Mouse (Mus musculus): ENCODE data around the gene Heatr5a. TPM values are rescaled to one million over a fixed set of nuclear protein-coding genes. Genes with fewer than 3 reads are reported as not detected.
A peak's percentile ranks its signal among the peaks of the same experiment; 100 is the strongest.

Heatr5a gene
- total RNA-seq, 4 experiments from 2014 or later, result 20.6 to 24.8 (median 23.0) TPM

DNA sequence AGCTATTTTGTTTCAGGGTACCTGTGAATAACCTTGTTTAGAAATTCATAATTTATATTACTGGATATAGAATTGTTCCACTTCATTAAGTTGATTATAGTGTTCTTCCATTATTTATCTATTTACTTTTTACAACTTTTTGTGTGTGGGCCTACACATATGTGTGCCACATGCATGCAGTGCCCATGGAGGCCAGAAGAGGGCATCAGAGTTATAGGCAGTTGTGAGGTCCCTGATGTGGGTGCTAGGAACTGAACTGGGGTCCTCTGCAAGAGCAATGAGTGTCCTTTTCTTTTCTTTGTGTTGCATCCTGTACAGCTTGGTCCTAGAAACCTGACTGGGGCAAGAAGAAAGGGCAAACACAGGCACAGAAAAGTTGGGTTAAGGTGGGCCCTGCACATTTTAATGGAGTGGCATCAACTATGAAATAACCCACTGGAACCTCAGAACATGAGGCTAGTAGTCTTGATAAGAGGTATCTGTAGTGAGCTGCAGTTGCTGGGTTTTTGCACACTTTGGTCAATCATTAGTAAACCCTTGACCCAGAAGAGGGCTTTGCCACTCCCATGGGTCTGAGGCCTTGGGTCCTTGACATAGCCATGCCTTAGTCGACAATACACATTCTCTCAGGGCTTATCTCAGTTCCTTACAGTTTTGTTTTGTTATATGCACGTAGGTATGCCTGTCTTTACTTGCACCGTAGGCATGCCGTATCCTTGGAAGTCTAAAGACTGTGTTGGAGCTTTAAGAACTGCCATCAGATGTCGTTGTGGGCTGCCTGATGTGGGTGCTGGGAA lies 1.3 kb upstream of the Heatr5a start:
- no peak for DNase-seq (ENCODE audit: low spot score in 2 of 2)

DNA sequence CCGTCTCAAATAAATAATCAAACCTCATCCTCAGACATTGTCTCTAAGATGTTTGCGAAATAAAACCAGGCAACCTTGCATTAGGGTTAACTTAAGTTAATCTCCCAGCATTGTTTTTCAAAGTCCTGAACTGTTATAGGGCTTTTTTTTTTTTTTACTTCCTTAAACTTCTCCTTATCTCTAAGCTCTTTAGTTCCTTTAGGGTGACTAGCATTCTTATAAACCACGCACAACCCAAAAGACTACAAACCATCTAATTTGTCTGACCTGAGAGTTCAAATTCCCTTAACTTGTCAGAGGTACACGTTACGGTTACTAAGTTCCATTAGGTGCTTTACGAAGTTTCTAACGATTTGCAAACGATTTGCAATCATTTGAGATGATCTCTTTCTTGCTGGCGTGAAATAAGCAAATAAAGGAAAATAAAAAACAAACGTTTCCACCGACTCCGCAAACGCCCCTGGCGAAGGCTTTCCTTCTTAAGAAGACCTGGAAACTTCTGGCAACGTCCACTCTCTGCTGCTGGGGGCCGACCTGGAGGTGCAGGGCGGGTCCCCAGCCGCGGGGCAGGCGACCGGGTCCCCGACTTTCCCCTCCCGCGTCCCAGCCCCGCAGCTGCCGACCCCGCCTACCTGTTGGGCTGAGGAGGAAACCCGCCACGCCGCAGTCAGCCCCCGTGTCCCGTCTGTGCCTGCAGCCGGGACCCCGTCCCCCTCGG lies 610 bp downstream of the Heatr5a start:
- DNase-seq (ENCODE audit: low spot score in 2 of 2), result no peak

DNA sequence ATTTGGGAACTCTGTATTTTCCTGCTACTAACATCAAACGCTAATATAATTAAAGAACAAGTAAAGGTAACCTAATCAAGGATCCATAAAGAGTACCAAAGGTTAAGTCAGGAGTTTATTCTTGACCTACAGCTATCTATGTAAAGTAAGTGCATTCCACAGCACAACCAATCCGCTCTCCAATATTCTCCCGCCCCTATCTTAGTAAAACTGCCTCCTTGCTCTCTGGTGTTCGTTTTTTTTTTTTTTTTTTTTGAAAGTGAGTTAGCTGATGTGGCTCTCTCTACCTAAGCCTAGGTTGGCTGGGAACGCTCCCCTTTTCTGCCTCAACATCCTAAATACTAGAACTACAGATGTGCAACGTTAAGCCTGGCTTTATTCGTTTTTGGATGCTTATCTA lies 1.2 kb downstream of the Heatr5a start:
- no peak for DNase-seq (ENCODE audit: low spot score in 2 of 2)

DNA sequence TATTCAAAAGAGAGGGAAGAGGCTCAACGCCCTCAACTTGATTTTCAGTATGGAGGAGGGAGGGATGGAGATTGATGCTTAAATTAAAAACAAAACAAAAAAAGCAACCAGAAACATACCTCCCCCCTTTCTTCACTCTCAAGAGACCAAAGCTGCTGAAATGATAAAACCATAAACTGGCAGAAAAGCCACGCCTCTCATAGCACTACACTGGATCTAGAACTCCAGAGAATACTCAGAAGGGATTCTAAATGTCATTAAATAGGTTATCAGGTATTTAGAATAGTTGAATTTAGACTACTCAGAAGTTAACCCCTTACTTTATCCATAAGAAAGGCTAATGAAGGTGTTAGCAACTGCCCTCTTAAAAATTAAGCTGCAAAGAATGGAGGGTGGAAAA lies 2.0 kb downstream of the Heatr5a start:
- DNase-seq (ENCODE audit: low spot score in 2 of 2), result no peak

DNA sequence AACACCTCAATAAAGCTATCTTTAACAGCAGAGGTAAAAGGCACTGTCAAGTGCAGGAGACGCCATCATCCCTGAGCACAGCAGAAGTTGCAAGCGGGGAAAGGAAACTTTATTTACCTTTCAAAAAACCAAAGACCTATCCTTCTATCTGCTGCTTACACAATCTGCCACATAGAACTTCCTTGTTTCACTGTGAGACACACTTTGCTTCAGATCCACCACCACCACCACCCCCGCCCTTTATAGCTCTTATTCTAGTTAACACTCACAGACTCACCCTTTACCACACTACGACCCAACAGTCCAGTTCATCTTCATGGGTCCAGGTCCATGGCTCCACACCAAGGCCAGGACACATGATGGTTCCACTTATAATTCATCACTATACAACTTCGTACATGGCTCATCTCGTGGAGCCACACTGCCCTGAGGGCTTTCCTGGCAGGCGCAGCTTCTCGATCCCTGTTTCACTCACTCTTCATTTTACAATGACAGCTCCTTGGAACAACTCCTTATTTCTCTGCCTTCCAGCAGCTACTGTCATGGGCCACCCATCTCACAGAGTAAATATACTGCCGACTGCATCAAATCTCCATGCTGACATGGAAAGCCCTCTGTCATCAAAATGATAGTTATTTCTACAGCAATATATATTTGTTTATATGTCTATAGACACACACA lies 3.1 kb downstream of the Heatr5a start:
- DNase-seq (ENCODE audit: low spot score in 2 of 2), result no peak

DNA sequence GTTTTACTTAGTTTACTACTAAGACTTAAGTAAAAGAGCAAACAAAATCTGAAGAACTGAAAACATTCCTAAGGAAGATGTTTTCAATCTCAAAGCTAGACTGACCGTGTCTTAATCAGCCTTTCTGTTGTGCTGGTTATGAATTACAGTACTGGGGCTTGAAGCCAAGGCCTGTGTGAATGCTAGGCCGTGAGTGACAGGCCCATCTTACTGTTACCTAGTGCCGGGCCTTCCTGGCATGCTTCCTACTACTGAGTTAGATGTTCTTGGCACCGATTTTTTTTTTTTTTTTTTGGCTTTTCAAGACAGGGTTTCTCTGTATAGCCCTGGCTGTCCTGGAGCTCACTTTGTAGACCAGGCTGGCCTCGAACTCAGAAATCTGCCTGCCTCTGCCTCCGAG lies 13.5 kb downstream of the Heatr5a start:
- DNase-seq (ENCODE audit: low spot score in 2 of 2), result no peak

DNA sequence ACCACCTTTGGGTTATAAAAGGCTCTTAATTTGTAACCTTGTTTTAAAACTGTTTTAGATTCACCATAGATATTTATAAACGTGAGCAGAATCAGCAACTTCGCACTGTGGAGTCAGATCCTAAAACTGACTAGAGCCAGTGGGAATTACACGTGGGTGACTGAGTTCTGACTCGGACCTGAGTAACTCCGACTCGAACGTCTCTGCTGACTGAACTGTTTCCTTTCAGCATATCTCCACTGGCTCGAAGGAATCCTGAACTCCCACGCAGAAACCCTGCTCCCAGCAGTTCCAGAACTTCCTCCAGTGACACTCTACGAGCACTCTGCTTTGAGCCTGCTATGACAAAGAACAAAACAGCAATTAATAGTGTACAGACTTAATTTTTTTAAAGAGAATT lies 18.8 kb downstream of the Heatr5a start:
- no peak for DNase-seq (ENCODE audit: low spot score in 2 of 2)

DNA sequence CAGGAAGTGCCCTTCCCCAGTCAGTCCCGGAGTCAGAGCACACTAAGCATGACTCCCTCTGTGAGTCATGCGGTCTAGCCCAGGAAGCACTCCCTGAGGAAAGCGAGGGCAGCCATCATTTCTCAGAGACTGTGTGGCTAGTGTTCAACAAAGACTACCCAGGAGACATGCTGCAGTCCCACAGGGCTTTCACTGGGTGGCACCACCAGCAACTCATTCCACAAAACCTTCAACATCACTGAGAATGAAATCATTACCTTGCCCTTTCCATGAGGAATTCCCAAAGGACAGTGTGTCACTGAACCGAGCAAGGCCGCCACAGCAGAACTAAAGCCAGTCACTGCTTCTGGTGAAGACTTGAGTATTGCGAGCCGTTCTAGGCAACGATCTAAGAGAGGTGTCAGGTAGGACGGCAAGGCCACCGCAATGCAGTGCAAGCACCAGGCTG lies 23.6 kb downstream of the Heatr5a start:
- no peak for DNase-seq (ENCODE audit: low spot score in 2 of 2)

DNA sequence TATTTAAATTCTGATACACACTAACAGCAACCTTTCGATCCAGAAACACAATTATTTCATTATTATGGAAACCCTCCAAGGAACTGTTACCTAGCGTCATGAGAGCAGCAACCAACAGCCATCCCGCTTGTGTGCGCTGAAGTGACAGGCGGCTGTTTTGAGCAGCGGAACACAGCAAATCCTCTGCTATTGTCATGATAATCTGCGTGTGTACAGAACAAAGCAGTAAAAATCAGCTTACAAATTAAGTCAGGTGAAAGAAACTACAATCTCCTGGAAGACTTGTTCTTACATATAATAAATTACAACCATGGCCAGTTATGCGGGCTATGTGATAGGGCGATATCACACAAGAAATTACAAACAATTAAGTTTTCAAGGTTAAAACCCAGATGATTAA lies 25.8 kb downstream of the Heatr5a start:
- DNase-seq (ENCODE audit: low spot score in 2 of 2), result no peak

DNA sequence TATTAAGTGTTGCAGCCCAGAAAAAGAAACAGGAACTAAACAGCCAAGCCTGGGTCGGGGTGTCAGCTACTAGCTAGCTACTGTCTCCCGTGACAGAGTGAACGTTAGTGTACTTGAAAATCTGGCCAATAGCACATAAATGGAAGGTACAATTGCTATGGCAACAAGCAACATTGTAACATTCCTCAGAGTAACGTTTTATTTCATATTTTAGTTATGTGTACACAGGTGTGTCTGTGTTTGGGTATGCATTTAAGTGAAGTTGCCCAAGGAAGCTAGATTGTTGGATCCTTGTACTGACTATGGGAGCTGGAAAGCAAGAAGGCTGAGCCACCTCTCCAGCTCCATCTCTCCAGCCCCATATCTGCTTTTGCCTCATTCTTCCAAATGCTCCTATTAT lies 31.3 kb downstream of the Heatr5a start:
- DNase-seq (ENCODE audit: low spot score in 2 of 2), result no peak

DNA sequence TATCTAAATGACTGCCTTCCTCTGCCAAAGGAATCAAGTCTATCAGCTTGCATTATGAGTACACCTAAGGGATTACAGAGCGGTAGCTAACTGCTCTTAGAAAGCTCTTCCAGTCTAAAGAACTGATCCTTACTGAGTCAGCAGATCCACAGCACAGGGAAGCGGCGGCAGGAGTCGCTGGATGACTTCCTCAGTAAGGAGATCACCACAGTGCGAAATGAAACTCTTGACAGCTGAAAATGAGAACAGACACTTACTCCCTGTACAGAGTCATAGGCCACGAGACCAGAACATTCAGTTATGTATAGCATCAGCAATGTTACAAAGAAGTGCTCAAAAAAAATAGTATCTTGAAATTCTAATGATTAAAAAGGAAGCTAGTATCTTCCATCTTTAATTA lies 33.2 kb downstream of the Heatr5a start:
- peak; percentile 12 to 21 for DNase-seq (ENCODE audit: low spot score in 2 of 2)

DNA sequence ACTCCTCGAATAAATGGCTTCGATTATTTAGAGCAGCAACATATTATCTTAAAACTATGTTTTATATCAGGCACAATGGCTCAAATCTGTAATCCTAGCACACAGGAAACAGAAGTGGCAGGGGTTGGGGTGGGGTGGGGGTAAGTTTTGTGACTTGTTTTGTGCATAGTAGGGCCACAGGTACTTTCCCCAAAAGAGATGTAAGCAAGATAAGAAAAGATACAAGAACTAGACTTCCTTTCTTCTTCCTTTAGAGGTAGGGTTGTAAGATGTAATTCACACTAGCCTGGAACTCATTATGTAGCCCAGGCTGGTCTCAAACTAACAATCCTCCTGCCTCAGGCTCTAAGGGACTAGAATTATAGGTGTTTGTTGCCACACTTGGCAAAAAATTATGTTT lies 41.5 kb downstream of the Heatr5a start:
- DNase-seq (ENCODE audit: low spot score in 2 of 2), result no peak

DNA sequence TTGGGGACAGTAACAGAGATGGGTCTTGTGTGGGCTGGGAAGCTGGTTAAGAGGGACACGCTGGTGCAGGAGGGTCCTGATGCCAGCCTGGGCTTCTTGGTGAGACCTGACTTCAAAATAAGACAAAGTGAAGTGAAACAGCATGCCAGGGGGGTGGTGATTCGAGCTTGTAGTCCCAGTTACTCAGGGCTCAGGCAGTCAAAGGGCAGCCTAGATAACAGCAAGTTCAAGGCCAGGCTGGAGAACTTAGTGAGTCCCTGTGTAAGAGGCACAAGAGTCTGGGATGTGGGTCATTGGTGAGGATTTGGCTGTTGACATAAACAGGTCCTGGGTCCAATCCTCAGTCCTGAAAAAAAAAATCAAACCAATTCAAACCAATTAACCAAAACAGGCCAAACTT lies 53.9 kb downstream of the Heatr5a start:
- DNase-seq (ENCODE audit: low spot score in 2 of 2), result no peak

DNA sequence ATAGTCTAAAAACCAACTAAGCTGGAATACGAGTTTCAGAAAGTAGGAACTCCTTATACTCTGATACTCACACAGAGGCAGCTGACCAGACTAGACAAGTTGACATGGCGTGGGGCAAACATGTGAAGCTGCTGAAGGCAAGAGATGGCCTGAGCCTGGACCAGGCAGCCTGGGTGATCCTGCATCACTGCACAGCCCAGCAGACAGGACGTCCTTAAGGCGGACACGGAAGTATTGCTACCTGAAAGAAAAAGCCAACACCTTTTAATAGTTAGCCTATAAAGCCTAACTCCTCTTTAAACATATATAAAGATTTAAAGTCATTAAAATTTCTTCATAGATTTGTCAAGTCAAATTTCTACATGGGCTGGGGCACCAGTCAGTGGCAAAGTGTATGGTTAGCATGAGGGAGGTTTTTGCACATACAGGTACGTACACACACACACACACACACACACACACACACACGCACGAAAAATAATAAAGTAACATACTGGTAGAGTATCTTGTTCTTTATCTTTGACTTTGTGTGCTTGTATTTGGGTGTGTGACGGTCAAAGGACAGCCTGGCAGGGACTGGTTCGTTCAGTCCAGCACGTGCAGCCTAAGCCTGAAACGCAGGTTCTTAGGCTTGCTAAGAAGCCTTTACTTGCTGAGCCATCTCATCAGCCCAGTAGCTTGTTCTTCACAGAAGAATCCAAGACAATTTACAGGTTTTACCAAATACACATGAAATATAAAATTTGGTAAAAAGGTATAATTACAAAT lies 56.0 kb downstream of the Heatr5a start:
- no peak for DNase-seq (ENCODE audit: low spot score in 2 of 2)

DNA sequence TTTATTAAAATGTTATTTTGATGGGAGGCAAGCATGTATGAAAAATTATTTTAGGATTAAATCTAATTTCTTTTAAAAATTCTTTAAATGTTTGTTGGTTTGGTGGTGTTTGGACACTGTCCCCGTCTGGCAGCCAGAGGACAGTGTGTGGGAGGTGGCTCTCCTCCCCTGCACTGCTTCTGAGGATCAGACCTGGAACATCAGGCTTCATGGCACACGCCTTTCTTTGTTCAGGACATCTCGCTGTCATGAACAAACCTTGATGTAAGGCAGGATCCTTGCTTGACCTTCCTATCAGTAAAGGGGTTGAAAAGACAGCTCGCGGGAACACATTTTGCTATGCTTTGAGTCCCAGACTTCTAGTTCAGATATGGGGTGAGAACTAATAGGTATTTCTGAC lies 61.9 kb downstream of the Heatr5a start:
- DNase-seq (ENCODE audit: low spot score in 2 of 2), result no peak

DNA sequence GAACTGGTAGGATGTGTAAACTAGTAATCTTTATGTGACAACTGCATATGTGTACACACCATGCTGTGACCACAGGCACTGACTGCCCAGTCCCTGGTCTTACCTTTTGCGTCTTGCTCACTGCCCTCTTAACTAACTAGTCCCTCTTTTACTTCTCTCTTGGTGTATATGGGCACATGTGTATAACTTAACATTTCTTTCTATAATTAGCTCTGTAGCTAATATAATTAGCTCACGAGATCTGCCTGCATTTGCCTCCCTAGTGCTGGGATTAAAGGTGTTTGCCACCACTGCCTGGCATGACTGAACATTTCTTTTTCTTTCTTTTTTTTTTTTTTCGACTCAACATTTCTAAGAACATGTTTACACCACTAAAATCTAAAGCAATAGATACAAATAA lies 63.6 kb downstream of the Heatr5a start:
- no peak for DNase-seq (ENCODE audit: low spot score in 2 of 2)

DNA sequence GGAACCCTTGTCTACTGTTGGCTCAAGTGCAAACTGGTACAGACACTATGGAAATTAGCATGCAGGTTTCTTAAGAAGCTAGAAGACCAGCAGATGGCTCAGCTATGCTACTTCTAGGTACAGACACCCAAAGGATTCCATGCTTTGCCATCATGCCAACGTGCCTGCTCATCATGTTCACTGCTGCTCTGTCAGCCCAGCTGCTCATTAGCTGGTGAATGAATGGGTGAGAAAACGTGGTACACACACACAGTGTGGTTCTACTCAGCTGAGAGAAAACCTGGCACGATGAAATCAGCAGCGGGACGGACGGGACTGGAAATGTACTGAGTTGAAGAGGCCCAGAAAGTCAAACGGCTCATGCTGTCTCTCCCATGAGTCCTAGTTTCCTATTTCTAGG lies 70.6 kb downstream of the Heatr5a start:
- DNase-seq (ENCODE audit: low spot score in 2 of 2), result no peak

DNA sequence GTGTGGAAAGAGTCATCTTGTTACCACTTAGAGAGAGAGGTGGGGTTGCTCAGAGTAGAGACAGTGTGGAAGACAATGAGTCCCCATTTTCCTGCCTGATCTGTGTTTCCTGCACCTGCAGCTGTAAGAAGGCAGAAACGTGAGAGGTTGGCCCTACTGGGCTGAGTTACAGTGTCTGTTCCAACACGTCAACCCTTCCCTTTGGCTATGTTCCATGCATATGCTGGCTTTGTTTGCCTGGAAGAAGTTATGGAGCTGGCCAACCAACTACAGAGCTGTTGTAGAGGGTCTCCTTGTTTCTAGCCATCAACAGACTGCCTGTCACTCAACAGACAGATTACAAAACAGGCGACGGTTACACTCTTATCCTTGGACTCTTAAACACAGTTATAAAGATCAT lies 74.2 kb downstream of the Heatr5a start:
- DNase-seq (ENCODE audit: low spot score in 2 of 2), result no peak

DNA sequence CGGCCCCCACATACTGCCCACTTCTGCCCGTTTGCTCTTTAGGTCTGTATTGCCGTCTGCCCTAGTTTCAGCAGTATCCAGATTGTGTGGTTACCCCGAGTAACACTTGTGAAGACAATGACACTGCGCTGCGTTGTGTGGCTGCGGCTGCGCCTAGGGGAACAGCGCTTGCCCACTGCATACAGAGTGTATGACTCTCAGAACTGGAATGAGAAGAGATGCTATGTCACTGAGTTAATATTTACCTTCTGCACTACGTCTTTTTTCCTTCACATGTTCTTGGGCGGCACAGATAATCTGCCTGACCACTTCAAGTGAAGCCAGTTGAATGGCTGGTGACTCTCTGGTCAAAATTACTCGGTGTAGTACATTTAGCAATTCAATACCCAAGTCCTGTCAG lies 82.5 kb downstream of the Heatr5a start:
- no peak for DNase-seq (ENCODE audit: low spot score in 2 of 2)

DNA sequence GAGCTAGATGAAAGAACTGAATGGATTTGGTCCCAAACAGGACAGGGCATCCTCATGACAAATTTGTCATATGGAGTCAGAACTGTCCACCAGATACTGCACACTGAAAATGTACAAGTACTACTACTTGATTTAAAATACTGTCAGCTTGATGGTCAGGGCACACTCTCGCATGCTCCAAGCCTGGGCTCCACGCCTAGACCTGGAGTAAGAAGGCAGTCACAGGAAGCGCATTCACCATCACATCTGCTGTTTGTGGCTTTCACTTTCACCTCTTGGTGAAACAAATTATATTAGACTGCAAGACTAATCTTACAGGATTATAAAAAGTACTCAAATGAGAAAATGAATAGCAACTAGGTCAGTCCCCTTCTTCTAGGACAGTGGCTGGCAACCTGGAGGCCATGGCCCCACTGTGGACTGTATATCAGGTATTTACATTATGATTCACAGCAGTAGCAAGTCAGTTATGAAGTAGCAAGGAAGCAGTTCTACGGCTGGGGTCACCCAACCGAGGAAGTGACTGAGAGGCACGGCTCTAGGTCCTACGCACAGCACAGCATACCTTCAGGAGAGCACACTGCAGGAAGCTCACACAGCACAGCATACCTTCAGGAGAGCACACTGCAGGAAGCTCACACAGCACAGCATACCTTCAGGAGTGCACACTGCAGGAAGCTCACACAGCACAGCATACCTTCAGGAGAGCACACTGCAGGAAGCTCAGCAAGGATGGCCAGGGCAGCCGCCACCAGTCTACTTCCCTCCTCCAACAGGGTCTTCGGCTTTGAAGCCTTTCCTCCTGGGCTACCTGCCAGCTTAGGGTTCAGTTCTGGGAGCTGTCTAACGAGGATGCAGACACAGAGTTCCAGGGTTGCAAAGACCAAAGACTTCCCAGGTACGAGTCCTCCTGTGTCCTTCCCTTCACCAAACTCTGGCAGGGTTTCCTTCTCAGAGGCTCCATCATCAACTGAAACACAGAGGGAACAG lies 83.5 kb downstream of the Heatr5a start:
- DNase-seq (ENCODE audit: low spot score in 2 of 2), result no peak

Data from gastrocnemius, adult 8-10 months (tissue).